Mouse (Mus musculus): ENCODE data around the gene Gimap4. TPM values are rescaled to one million over a fixed set of nuclear protein-coding genes. Genes with fewer than 3 reads are reported as not detected.
"Not testable (repeated sequence)": the region's sequence is repeated elsewhere in the genome, so short reads cannot be mapped to it uniquely, and the experiment has no call there.

Gimap4 gene
- polyA plus RNA-seq, 1 experiment from 2014 or later = 5.3 TPM

DNA sequence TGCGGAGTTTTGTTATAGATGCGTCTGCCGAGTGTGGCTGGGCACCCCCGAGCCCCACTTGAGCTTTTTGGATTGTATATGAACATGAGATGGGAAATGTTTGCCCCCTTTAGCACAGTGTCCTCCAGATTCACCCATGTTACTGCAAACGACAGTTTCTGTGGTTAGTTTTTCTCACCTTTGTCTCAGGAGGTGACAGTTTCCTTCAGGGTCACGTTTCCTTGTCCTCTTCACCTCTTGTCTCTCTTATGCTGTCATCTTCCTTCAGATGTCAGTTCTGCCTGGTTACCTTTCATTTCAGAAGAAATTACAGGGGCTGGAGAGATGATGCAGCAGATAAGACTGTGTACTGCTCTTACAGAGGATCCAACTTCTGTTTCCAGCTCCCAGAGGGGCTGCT, 4.6 kb upstream of the Gimap4 start:
- no peak overlapping the region for H3K27ac ChIP-seq
- WGBS = 86% methylated on average over 6 of the region's 6 CpGs
- H3K36me3 ChIP-seq = no peaks in the 10 kb centered on the region

DNA sequence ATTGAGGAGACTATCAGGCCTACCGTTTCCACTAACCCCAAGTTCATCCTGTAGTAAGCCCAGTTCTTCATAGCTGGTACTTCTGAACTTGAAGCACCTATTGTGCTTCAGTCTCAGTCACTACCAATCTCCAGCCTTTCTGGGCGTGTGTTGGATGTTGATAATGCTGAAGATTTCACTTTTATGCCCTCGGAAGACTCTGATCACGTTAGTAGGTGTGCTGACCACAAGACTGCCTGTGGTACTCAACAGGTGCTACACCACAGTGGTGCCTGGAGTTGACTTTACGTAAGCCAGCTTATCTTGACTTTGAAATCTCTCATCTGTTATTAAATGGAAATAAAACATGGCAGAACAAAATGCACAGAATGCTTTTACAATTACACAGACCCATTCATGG, 3.9 kb upstream of the Gimap4 start:
- Histone ChIP-seq H3K27me3 (ENCODE audit: insufficient read depth, poor library complexity, severe bottlenecking) (no peaks in the 10 kb centered on the region), H3K9me3 (no peaks in the 10 kb centered on the region), H3K4me1 (replicated peaks) (peaks cover 12% of the 10 kb centered on the region), H3K27ac (no peak overlapping the region), H3K4me3 (no peak overlapping the region), H3K36me3 (no peaks in the 10 kb centered on the region)
- WGBS = 83% methylated on average over 5 of the region's 5 CpGs
- no peak for DNase-seq (ENCODE audit: low spot score)

More for the DNA sequence above, 4.6 kb upstream of the Gimap4 start:
- no peak overlapping the region for H3K4me3 ChIP-seq
- H3K9me3 ChIP-seq = no peaks in the 10 kb centered on the region
- DNase-seq (ENCODE audit: low spot score) = no peak
- peaks cover 12% of the 10 kb centered on the region for H3K4me1 ChIP-seq (replicated peaks)
- H3K27me3 ChIP-seq (ENCODE audit: insufficient read depth, poor library complexity, severe bottlenecking) = no peaks in the 10 kb centered on the region

DNA sequence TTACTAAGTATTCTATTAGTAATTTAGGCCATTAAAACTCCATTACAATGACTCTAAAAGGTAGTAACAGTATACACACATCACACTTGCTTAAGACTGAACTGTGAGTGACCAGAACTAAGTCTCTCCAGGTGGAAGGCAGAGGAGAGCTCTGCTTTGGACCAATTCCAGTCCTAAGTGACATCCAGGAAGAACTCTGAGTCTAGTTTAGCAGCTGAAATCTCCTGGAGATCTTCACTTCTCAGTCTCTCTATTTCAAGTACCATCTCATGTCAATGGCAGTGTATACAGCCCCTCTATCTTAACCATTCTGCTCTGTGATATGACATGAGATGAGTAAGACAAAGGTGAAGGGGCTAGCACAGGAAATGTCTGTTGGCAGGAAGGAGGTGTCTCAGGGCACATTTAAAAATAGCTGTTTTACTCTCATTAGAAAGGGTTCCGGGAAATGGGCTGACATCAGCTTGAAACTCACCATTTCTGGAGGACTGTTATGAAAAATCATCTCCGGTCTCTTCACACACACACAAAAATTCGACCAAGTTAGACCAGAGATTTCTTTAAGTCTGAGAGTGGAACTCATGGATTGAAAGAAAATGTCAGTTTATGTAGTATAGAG, 2.8 kb upstream of the Gimap4 start:
- 84% methylated on average over 3 of the region's 3 CpGs for WGBS
- no peak for DNase-seq (ENCODE audit: low spot score)
- Histone ChIP-seq H3K36me3 (no peaks in the 10 kb centered on the region), H3K9me3 (no peaks in the 10 kb centered on the region), H3K4me3 (no peak overlapping the region), H3K4me1 (replicated peaks) (peaks cover under 1% of the 10 kb centered on the region; the same call in 1 of the 2 replicates), H3K27me3 (ENCODE audit: insufficient read depth, poor library complexity, severe bottlenecking) (no peaks in the 10 kb centered on the region), H3K27ac (no peak overlapping the region)

DNA sequence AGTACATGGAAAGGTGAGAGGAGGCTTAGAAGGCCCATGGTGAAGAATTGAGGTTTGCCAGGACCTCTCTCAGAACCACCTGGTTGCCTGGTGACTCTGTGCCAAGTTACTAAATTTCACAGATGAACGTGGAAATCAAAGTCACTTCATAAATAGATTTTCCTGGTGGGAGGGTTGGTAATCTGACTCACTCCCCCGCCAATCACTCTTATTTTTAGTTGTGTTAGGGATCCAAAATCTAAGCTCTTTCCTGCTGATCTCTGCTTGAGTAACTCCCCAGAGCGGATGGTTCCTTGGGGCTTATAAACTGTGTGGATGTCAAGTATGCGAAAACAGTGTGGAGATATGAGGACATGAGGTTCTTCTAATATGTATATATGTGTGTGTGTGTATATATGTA, 2.1 kb upstream of the Gimap4 start:
- H3K9me3 ChIP-seq = no peaks in the 10 kb centered on the region
- no peak for DNase-seq (ENCODE audit: low spot score)
- WGBS = 87% methylated on average over 4 of the region's 4 CpGs
- H3K4me1 ChIP-seq (replicated peaks) = no peaks in the 10 kb centered on the region
- H3K4me3 ChIP-seq = no peak overlapping the region
- H3K27me3 ChIP-seq (ENCODE audit: insufficient read depth, poor library complexity, severe bottlenecking) = no peaks in the 10 kb centered on the region
- no peak overlapping the region for H3K27ac ChIP-seq
- no peaks in the 10 kb centered on the region for H3K36me3 ChIP-seq

DNA sequence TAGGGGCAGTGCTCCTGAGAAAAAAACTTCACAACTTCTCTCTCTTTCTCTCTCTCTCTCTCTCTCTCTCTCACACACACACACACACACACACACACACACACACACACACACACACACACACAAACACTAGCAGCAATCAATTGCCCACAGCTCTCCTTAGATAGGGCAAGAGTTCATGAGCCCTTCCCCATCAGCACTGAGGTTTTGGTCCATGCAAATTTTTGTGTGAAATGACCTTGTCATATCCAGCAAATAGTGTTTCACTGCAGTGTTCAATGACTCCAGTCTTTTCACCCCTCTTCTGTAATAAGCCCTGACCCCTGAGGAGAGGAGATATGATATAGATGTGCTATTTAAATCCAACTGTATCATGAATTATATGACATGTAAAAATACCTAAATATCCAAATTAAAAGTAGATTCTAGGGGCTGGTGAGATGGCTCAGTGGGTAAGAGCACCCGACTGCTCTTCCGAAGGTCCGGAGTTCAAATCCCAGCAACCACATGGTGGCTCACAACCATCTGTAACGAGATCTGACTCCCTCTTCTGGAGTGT, 1.0 kb upstream of the Gimap4 start:
- H3K27ac ChIP-seq; H3K36me3 ChIP-seq; H3K27me3 ChIP-seq (ENCODE audit: insufficient read depth, poor library complexity, severe bottlenecking); DNase-seq (ENCODE audit: low spot score); H3K4me1 ChIP-seq (replicated peaks); H3K9me3 ChIP-seq; H3K4me3 ChIP-seq: not testable (repeated sequence)
- WGBS = 90% methylated on average over 4 of the region's 4 CpGs

DNA sequence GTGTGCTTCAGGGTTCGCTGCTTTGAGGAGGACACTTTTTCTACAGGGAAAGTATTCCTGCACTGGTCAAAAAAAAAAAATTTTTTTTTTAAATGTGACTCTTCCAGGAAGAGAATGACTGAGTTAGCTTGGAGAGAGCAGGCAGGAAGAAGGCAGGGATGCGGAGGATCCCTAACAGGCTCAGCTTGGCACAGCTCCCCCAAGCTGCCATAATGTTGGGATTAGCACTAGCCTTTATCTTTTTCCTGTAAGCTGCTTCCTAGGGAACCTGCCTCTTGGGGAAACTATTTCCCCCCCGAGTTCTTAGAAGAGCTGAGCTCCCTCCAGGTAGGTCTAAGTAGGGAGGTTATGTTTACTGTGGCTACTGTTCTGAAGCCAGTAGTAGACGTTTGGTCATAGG, 457 bp downstream of the Gimap4 start:
- Histone ChIP-seq H3K27ac (no peak overlapping the region), H3K9me3 (no peaks in the 10 kb centered on the region), H3K4me3 (no peak overlapping the region), H3K36me3 (no peaks in the 10 kb centered on the region), H3K27me3 (ENCODE audit: insufficient read depth, poor library complexity, severe bottlenecking) (no peaks in the 10 kb centered on the region), H3K4me1 (replicated peaks) (no peaks in the 10 kb centered on the region)
- 65% methylated on average over 4 of the region's 4 CpGs for WGBS
- DNase-seq (ENCODE audit: low spot score) = no peak

DNA sequence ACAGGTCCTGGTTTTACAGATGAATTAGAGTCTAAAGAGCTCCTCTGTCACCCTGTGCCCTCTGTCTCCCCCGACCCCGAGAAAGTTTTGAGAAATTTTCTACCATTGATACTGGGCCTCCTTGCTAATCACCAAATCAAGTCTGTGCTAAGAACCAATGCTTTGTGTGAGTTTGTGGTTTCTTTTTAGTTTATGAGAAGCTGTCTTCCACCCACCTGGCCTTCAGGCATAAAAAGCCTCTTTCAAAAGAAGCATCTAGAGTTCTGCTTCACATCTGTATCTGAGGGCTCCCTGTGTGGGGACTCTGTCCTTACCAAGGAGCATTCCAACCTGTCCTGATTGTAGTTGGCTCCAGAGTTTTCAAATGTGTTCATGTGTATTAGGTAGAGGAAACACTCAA, 902 bp downstream of the Gimap4 start:
- no peak for DNase-seq (ENCODE audit: low spot score)
- Histone ChIP-seq H3K4me3 (no peak overlapping the region), H3K27ac (no peak overlapping the region), H3K36me3 (no peaks in the 10 kb centered on the region), H3K9me3 (no peaks in the 10 kb centered on the region), H3K27me3 (ENCODE audit: insufficient read depth, poor library complexity, severe bottlenecking) (no peaks in the 10 kb centered on the region), H3K4me1 (replicated peaks) (no peaks in the 10 kb centered on the region)
- 79% methylated on average over 2 of the region's 2 CpGs for WGBS

DNA sequence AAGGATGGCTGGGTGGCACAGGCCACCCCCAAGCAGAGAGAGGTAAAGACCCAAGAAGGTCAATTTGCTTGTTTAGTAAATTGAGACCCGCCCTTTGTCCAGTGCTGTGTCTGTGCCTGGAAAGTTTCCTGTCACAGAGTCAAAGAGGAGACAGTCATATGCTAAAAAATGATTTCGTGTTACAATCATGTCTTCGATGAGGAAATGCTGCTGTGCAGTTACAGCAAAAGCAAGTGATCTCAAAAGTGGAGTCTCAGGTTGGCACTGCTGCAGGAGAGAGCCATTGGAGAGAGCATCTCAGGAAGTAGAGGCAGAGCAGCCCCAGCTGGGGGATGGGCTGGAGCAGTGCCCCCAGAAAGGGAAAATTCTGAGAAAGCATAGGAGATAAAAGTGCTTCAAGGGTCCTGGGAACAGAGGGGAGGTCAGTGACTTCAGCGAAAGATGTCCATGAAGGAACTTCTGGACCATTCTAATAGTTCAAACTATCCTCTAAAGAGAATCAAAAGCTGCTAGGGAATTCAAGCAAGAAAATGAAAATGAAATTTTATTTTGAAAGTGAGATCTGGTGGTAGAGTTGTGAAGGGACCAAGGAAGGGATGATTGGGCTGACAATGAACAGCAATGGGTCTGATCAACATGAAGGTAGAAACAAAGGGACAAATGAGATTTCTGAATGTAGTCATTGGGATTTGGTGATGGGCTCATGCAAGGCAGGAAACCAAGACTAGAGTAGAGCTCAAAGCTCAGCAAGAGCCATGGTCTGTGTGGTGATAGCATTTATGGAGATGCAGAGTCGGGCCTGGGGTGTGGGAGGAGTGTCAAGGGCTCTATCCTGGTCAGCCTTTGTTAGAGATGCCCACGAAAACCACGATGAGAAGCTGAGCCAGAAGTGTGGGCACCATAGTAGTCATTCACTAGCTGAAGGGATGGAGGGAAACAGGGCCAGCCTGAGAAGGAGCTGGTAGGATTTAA, 1.6 kb downstream of the Gimap4 start:
- no peaks in the 10 kb centered on the region for H3K9me3 ChIP-seq
- H3K4me1 ChIP-seq (replicated peaks) = no peaks in the 10 kb centered on the region
- H3K36me3 ChIP-seq = no peaks in the 10 kb centered on the region
- H3K4me3 ChIP-seq = no peak overlapping the region
- no peaks in the 10 kb centered on the region for H3K27me3 ChIP-seq (ENCODE audit: insufficient read depth, poor library complexity, severe bottlenecking)
- H3K27ac ChIP-seq = no peak overlapping the region
- WGBS = 81% methylated on average over 7 of the region's 7 CpGs
- no peak for DNase-seq (ENCODE audit: low spot score)

DNA sequence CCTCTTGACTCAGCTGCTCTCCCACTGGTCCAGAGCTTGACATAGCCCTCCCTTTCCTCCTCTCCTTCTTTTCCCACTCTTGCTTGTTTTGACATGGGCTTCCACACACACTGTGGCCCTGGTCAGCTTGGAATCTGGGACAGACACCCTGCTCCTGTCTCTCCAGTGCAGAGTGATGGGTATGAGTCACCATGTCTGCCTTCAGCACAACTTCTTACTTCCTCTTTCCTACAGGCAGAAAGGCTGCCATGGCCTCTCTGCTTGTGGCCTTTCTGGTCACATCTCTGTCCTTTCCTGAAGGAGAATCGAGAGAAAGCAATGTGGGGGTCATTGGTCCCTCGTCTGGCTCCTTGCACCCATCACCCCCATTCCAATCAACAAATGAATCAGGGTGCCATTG, 2.7 kb downstream of the Gimap4 start:
- no peaks in the 10 kb centered on the region for H3K4me1 ChIP-seq (replicated peaks)
- H3K9me3 ChIP-seq = no peaks in the 10 kb centered on the region
- H3K27ac ChIP-seq = no peak overlapping the region
- no peak overlapping the region for H3K4me3 ChIP-seq
- no peaks in the 10 kb centered on the region for H3K36me3 ChIP-seq
- DNase-seq (ENCODE audit: low spot score) = no peak
- H3K27me3 ChIP-seq (ENCODE audit: insufficient read depth, poor library complexity, severe bottlenecking) = no peaks in the 10 kb centered on the region
- 78% methylated on average over 2 of the region's 2 CpGs for WGBS

DNA sequence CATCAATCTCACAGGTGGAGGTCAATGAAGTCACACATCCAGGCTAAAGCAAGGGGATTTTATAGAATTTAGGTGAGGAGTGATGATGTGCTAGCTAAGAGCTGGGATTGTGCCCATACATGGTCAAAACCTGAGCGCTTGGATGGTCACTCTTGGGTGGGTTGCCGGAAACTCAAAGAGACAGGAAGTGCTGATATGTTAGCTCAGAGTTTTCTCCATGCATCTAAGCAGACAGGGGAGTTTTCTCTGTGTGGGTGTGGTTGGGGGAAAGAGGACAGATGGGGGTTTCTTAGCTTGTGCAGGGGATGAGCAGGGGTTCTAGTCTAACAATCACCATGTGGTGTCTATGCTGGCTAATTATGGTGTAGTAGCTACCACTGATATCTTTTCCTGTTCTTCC, 5.0 kb downstream of the Gimap4 start:
- no peak for DNase-seq (ENCODE audit: low spot score)
- H3K27me3 ChIP-seq (ENCODE audit: insufficient read depth, poor library complexity, severe bottlenecking) = no peaks in the 10 kb centered on the region
- no peaks in the 10 kb centered on the region for H3K9me3 ChIP-seq
- 86% methylated on average over 2 of the region's 2 CpGs for WGBS
- H3K4me3 ChIP-seq = no peak overlapping the region
- no peaks in the 10 kb centered on the region for H3K4me1 ChIP-seq (replicated peaks)
- H3K27ac ChIP-seq = no peak overlapping the region
- no peaks in the 10 kb centered on the region for H3K36me3 ChIP-seq

DNA sequence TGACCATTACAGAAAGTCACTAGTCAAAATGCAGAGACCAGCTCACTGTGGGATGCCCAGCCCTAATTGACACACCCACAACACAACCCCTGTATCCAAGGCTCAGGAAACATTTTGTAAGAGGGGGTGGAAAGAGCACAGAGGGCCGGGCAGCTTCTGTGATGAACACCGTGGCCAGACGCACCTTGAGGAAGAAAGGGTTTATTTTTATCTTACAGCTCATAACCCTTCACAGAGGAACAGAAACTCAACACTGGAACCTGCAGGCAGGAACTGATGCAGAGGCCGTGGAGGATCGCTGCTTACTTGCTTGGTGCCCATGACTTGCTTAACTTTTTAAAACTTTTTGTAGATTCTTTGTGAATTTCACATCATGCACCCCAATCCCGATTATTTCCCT, 8.6 kb downstream of the Gimap4 start:
- DNase-seq (ENCODE audit: low spot score) = no peak
- Histone ChIP-seq H3K36me3 (no peaks in the 10 kb centered on the region), H3K4me3 (no peak overlapping the region), H3K9me3 (no peaks in the 10 kb centered on the region), H3K27me3 (ENCODE audit: insufficient read depth, poor library complexity, severe bottlenecking) (no peaks in the 10 kb centered on the region), H3K27ac (no peak overlapping the region), H3K4me1 (replicated peaks) (no peaks in the 10 kb centered on the region)
- 89% methylated on average over 6 of the region's 6 CpGs for WGBS

DNA sequence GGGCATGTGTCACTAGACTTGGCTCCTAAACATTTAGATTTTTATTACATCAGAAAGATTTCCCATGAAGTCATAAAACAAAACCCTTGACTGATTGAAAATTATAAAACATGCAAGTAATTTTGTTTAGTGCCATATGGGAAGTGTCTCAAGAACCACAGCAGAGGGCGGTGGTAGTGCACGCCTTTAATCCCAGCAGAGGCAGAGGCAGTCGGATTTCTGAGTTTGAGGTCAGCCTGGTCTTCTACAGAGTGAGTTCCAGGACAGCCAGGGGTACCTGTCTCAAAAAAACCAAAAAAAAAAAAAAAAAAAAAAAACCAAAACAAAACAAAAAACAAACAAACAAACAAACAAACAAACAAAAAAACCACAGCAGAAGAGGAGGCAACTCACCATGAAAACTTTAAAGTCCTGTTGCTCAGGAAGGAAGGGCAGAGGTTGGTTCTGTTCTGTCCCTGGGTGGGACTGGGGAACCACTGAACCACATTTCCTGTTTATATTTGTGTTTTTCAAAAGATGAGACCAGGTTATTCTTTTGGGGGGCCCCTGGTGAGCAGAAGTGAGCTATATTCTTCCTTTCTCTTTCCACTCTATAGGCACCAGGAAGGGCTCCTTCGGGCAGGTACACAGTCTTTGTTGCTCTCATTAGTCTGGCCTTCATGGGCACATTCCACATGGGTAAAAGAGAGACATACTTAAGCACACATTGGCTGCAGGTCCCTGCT, 12.6 kb downstream of the Gimap4 start:
- Histone ChIP-seq H3K4me3 (no peak overlapping the region), H3K27me3 (ENCODE audit: insufficient read depth, poor library complexity, severe bottlenecking) (no peaks in the 10 kb centered on the region)

DNA sequence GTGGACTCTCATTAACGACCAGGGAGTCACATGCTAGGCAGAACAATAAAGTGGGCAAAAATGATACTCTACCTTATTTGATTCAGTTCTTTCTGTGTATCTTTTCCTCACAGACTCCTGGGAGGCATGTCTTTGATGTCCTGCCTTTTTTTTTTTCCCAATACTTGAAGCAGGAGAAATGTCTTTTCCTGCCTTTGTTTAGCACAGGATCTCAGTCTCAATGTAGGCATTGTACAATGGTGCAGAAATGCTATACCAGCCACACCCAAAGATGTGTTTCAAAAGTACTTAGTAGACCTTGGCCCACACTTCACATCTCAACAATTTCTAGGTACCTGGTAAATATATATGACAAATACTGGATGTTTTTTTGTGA, 13.2 kb downstream of the Gimap4 start:
- WGBS = 78% methylated on average over 1 of the region's 1 CpGs
- DNase-seq (ENCODE audit: low spot score) = no peak
- H3K27ac ChIP-seq = no peak overlapping the region
- no peaks in the 10 kb centered on the region for H3K27me3 ChIP-seq (ENCODE audit: insufficient read depth, poor library complexity, severe bottlenecking)
- no peaks in the 10 kb centered on the region for H3K4me1 ChIP-seq (replicated peaks)
- no peak overlapping the region for H3K4me3 ChIP-seq
- no peaks in the 10 kb centered on the region for H3K36me3 ChIP-seq
- H3K9me3 ChIP-seq = no peaks in the 10 kb centered on the region

More for the DNA sequence above, 12.6 kb downstream of the Gimap4 start:
- Histone ChIP-seq H3K27ac (no peak overlapping the region), H3K4me1 (replicated peaks) (no peaks in the 10 kb centered on the region), H3K9me3 (no peaks in the 10 kb centered on the region), H3K36me3 (no peaks in the 10 kb centered on the region)
- WGBS = 86% methylated on average over 4 of the region's 4 CpGs
- no peak for DNase-seq (ENCODE audit: low spot score)
